Mouse (Mus musculus) ES-Bruce4 (cell line): ENCODE measurements around the gene Nup210.

ENCODE experiments used
- EP300 ChIP-seq: IDR thresholded peaks from 2 replicates; pipeline ENCODE4 v1.6.1; 2011; ENCODE audit warnings: low read depth, low read length; ENCODE audit not compliant: insufficient read depth
- POLR2A ChIP-seq: IDR thresholded peaks from one replicate; pipeline ENCODE4 v1.8.1; 2011; ENCODE audit warnings: low read length; ENCODE audit not compliant: insufficient read depth

GRCm38 (mm10) chr6:91120206-91120605, 3.6 kb upstream of the Nup210 start:
- no peak for TF ChIP-seq EP300
- TF ChIP-seq POLR2A, result no peak
